Mouse (Mus musculus) E14TG2a.4 (cell line): ENCODE measurements at regions not wholly inside any gene's neighbourhood (a gene's known extent, or its start where the extent isn't known, plus 50 kb on each side); places are given as distances from the start of the nearest gene placed in this dataset.

Experiments
- CTCF ChIP-seq: conservative IDR thresholded peaks from 2 replicates; pipeline ENCODE4 v1.5.1; 2014; ENCODE audit warnings: low read length
- NANOG ChIP-seq: IDR thresholded peaks from 2 replicates; pipeline ENCODE4 v1.6.1; 2014; ENCODE audit warnings: borderline replicate concordance, low read length, mixed read lengths
- POU5F1 ChIP-seq: IDR thresholded peaks from 2 replicates; pipeline ENCODE4 v1.6.1; 2014; ENCODE audit warnings: low read length, borderline replicate concordance

- TF ChIP-seq CTCF = no peak
- no peak for TF ChIP-seq POU5F1
- no peak for TF ChIP-seq NANOG
These were observed 72.0 kb upstream of the Dph5 start for GRCm38 (mm10) chr3:115815571-115816156.
